Mouse (Mus musculus) forebrain, embryonic 16.5 days (tissue): ENCODE measurements around the gene Has3. TPM values are rescaled to one million over a fixed set of nuclear protein-coding genes. Genes with fewer than 3 reads are reported as not detected.
A peak's percentile ranks its signal among the peaks of the same experiment; 100 is the strongest.
"Not testable (repeated sequence)": the region's sequence is repeated elsewhere in the genome, so short reads cannot be mapped to it uniquely, and the experiment has no call there.

Experiments used
- ATAC-seq: fragments of 200-750 bp; cut with Nextera tagmentation; 2 replicates; pipeline ENCODE4 v1.8.0; 2017; ENCODE audit warnings: mild to moderate bottlenecking, moderate library complexity
- H3K27ac ChIP-seq: fragments of 300-500 bp; sonication (generic); 2 replicates; pipeline ENCODE4 v1.5.1; 2014; ENCODE audit warnings: low read length, control low read depth
- H3K27me3 ChIP-seq: fragments of 300-500 bp; sonication (generic); replicated peaks from 2 replicates; pipeline ENCODE4 v1.6.1; 2014; ENCODE audit warnings: low read length; ENCODE audit not compliant: control insufficient read depth, insufficient read depth
- H3K36me3 ChIP-seq: fragments of 300-500 bp; sonication (generic); 2 replicates; pipeline ENCODE4 v1.6.1; 2014; ENCODE audit not compliant: control insufficient read depth, insufficient read depth
- H3K4me1 ChIP-seq: fragments of 300-500 bp; sonication (generic); replicated peaks from 2 replicates; pipeline ENCODE4 v1.6.1; 2014; ENCODE audit warnings: low read length; ENCODE audit not compliant: control insufficient read depth, insufficient read depth
- H3K4me2 ChIP-seq: fragments of 300-500 bp; sonication (generic); 2 replicates; pipeline ENCODE4 v1.6.1; 2014; ENCODE audit warnings: mild to moderate bottlenecking, low read length, control low read depth
- H3K4me3 ChIP-seq: fragments of 300-500 bp; sonication (generic); replicated peaks from 2 replicates; pipeline ENCODE4 v1.5.1; 2014; ENCODE audit warnings: mild to moderate bottlenecking, low read length, control low read depth
- H3K9ac ChIP-seq: fragments of 300-500 bp; sonication (generic); replicated peaks from 2 replicates; pipeline ENCODE4 v1.6.1; 2014; ENCODE audit warnings: low read depth, low read length, control low read depth
- H3K9me3 ChIP-seq: fragments of 300-500 bp; sonication (generic); 2 replicates; pipeline ENCODE4 v1.6.1; 2016; ENCODE audit warnings: low read length; ENCODE audit not compliant: control insufficient read depth
- WGBS: fragments of 180-500 bp; shearing (Covaris S2); extraction: QIAGEN DNeasy Blood & Tissue Kit; methylation state at CpG from one replicate; pipeline ENCODE4 v1.1.7; 2014; 5-methylcytosine and 5-hydroxymethylcytosine counted together
- polyA plus RNA-seq: library from polyadenylated mRNA; unstranded; fragments of >200 nt; fragmentation: Nextera tagmentation; extraction: Ambion mirVana; gene quantifications from 2 replicates; pipeline ENCODE4 v1.2.1, GENCODE M21; 2015

The Has3 gene
- polyA plus RNA-seq, 1 experiment from 2014 or later, result 1.7 TPM

GRCm38 (mm10) chr8:106880121-106880707 is 10.2 kb downstream of the Has3 start:
- WGBS, result 79% methylated on average over 8 of the region's 8 CpGs
- Histone ChIP-seq H3K4me3 (no peak overlapping the region), H3K27ac (no peak overlapping the region), H3K9me3 (no peaks in the 10 kb centered on the region), H3K27me3 (no peaks in the 10 kb centered on the region), H3K9ac (no peak overlapping the region), H3K4me2 (no peak overlapping the region), H3K36me3 (peaks cover 3% of the 10 kb centered on the region; the same call in 1 of the 2 replicates), H3K4me1 (no peaks in the 10 kb centered on the region)
- no peak for ATAC-seq

- not testable (repeated sequence) for H3K27me3 ChIP-seq, H3K4me2 ChIP-seq, H3K4me3 ChIP-seq, H3K9me3 ChIP-seq, ATAC-seq, H3K27ac ChIP-seq, H3K9ac ChIP-seq, H3K4me1 ChIP-seq
- H3K36me3 ChIP-seq, result peaks cover 12% of the 10 kb centered on the region
- WGBS, result 94% methylated on average over 11 of the region's 11 CpGs
Measured at GRCm38 (mm10) chr8:106884094-106884493, 14.1 kb downstream of the Has3 start.

- not testable (repeated sequence) for ATAC-seq, H3K4me2 ChIP-seq, H3K27me3 ChIP-seq, H3K9me3 ChIP-seq, H3K9ac ChIP-seq, H3K4me3 ChIP-seq, H3K36me3 ChIP-seq, H3K4me1 ChIP-seq, H3K27ac ChIP-seq
- 93% methylated on average over 4 of the region's 4 CpGs for WGBS
Measured at GRCm38 (mm10) chr8:106884826-106885400, 14.9 kb downstream of the Has3 start.

- no peak overlapping the region for H3K4me3 ChIP-seq
- no peak overlapping the region for H3K27ac ChIP-seq
- no peak overlapping the region for H3K4me2 ChIP-seq
- no peaks in the 10 kb centered on the region for H3K27me3 ChIP-seq
- no peaks in the 10 kb centered on the region for H3K9me3 ChIP-seq
- WGBS, result 43% methylated on average over 5 of the region's 5 CpGs
- peaks cover 11% of the 10 kb centered on the region for H3K4me1 ChIP-seq
- H3K9ac ChIP-seq, result no peak overlapping the region
- H3K36me3 ChIP-seq, result peaks cover 9% of the 10 kb centered on the region
- peak; percentile 87 for ATAC-seq
Measured at GRCm38 (mm10) chr8:106887336-106888189, 17.5 kb downstream of the Has3 start.

- H3K4me1 ChIP-seq, result peaks cover 11% of the 10 kb centered on the region
- no peak overlapping the region for H3K4me3 ChIP-seq
- 85% methylated on average over 3 of the region's 3 CpGs for WGBS
- H3K27ac ChIP-seq, result no peak overlapping the region
- H3K9me3 ChIP-seq, result no peaks in the 10 kb centered on the region
- no peak overlapping the region for H3K9ac ChIP-seq
- ATAC-seq, result no peak
- no peaks in the 10 kb centered on the region for H3K27me3 ChIP-seq
- no peak overlapping the region for H3K4me2 ChIP-seq
- peaks cover 9% of the 10 kb centered on the region for H3K36me3 ChIP-seq
Measured at GRCm38 (mm10) chr8:106888803-106889202, 18.8 kb downstream of the Has3 start.

GRCm38 (mm10) chr8:106892210-106892805 is 22.3 kb downstream of the Has3 start:
- H3K4me3 ChIP-seq, result peak overlapping the region; percentile 76
- peak overlapping the region; percentile 71 for H3K4me2 ChIP-seq
- ATAC-seq, result no peak
- H3K27me3 ChIP-seq, result no peaks in the 10 kb centered on the region
- H3K9ac ChIP-seq, result peak overlapping the region; percentile 89
- peaks cover 19% of the 10 kb centered on the region for H3K4me1 ChIP-seq
- no peaks in the 10 kb centered on the region for H3K9me3 ChIP-seq
- 0% methylated on average over 15 of the region's 15 CpGs for WGBS
- peak overlapping the region; percentile 91 for H3K27ac ChIP-seq
- H3K36me3 ChIP-seq, result no peaks in the 10 kb centered on the region

GRCm38 (mm10) chr8:106892806-106893451 is 22.9 kb downstream of the Has3 start:
- peaks cover 19% of the 10 kb centered on the region for H3K4me1 ChIP-seq
- peak overlapping the region; percentile 91 for H3K27ac ChIP-seq
- 0 out of 2 replicates have a peak, but pooled peaks cover 1% of the 10 kb centered on the region for H3K36me3 ChIP-seq
- H3K4me3 ChIP-seq, result peak overlapping the region; percentile 76
- H3K9me3 ChIP-seq, result no peaks in the 10 kb centered on the region
- H3K4me2 ChIP-seq, result peak overlapping the region; percentile 71
- ATAC-seq, result peak; percentile 81
- H3K9ac ChIP-seq, result peak overlapping the region; percentile 89
- no peaks in the 10 kb centered on the region for H3K27me3 ChIP-seq
- WGBS, result under 1% methylated on average over 41 of the region's 57 CpGs

- no peaks in the 10 kb centered on the region for H3K27me3 ChIP-seq
- H3K4me3 ChIP-seq, result peak within 1 kb of the TSS; percentile 76
- H3K9ac ChIP-seq, result peak within 1 kb of the TSS; percentile 89
- peak within 1 kb of the TSS; percentile 91 for H3K27ac ChIP-seq
- H3K9me3 ChIP-seq, result no peaks in the 10 kb centered on the region
- peak; percentile 97 for ATAC-seq
- peaks cover 19% of the 10 kb centered on the region for H3K4me1 ChIP-seq
- under 1% methylated on average over 63 of the region's 63 CpGs for WGBS
- H3K36me3 ChIP-seq, result 0 out of 2 replicates have a peak, but pooled peaks cover 4% of the 10 kb centered on the region
- peak within 1 kb of the TSS; percentile 72 for H3K4me2 ChIP-seq
Measured at GRCm38 (mm10) chr8:106893481-106894156, 23.6 kb downstream of the Has3 start, which contains the start of gene Utp4. Utp4 (plus strand) TSS chr8:106893636.
